Mouse (Mus musculus) left cerebral cortex, postnatal 36 days (tissue): ENCODE measurements at regions not wholly inside any gene's neighbourhood (a gene's known extent, or its start where the extent isn't known, plus 50 kb on each side); places are given as distances from the start of the nearest gene placed in this dataset.

ENCODE experiments used
- DNase-seq, 2 experiments: peaks; one replicate each; pipeline ENCODE4 v3.0.0; 2021 to 2022; ENCODE audit warnings: low spot score in 2 of 2, mixed read lengths in 1 of 2
- intact Hi-C: fragments of 180-260 bp; cut with DNase I; formaldehyde crosslinking; loops from one replicate; pipeline ENCODE4 v1.15.1; 2025

DNA sequence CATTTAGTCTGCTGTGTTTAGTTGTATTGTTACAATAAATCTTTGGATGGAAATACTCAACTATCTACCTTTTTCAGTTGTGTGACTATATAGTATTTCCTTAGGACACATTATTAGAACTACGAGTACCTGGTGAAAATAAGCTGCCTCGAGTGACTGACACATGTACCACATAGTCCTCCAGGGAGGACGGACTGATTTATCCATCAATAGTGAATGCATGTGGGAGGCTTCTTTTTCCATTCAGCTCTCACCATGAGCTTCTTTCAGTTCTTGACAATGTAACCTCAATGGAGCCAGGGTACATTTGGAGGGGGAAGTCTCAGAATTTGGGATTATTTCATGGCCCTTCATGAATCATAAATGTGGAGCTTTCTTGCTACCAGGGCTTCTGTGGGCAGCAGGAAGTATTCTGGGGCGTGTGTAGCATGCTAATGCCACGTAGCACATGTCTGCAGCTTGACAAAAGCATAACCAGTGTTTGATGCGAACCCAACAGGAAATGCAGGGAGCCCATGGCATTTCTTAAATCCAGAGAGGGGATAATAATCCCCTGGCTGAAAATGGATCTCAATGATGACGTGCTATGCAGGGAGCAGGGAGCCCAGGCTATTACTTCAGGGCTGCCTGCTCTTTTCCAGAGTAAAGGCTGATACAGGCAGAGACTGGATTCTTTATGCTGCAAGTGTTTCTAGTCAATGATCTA, 178.7 kb downstream of the Plk2 start:
- intact Hi-C loops, result no loop called here
- no peak for DNase-seq

DNA sequence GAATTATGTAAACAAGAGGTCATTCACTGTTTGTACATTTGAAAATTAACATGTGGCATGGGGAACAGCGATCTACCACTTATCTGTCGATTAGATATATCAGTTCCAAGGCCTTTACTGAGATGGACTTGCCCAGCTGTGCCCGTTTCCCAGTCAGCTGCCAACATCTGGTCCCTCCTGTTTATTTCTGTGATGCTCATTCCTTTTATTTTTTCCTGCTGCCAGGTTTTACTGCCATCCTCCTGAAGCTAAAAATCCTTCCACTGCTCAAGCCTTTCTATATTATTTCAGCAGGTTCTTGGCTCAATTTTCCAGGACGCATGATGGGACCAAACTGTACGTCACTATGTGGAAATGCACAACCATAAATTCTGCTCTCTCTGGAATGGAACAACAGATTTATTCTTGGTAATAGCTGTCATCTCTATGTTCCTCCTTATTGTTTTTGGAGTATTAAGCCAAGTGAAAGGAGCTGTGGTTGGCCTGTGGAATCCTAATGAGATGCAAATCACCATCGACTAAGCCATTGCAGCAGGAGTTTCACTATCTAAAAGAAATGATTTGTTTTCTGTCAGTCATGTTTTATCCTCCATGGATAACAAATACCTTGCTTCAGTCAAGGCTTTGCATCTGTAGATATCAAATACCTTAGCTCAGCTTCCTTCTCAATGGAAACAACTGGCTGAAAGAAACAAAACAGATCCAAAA, 180.1 kb downstream of the Plk2 start:
- DNase-seq, result no peak
- intact Hi-C loops, result no loop called here

DNA sequence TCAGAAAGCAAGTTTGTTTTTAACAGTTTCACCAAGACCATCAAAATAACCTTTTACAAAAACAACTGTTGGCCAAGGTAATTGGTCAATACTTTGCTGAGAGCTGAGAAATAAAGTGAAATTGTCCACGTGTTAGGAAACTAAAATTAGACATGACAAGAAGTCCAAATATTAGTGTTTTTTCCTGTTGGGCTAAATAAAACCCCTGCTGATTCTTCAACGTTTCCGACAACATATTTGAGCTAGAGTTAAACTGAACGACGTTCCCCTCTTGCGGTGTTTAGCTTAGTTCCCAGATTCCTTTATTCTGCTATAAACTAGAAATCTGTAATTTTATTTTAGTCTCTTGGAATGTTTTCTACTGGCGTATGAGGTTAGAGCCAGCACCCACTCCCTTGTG, 183.3 kb downstream of the Plk2 start:
- no peak for DNase-seq
- intact Hi-C loops, result no loop called here

DNA sequence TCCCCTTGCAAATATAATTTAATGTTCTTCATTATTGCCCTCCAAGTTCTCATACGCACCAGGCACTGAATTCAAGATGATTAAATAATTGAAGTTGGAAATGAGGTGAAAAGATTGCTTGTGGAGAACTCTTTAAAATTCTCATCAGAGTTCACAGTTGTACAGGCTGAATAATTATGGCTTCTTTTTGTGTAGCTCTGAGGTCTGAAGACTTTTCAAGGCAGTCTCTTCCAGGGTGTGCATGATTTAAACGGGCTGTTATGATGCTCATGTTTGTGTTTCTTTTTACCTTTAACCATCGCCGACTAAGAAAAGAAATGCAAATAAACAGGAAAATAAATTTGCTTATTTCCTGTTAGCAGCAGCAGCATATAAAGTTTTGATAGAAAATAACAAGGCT, 185.3 kb downstream of the Plk2 start:
- intact Hi-C loops, result no loop called here
- no peak for DNase-seq

DNA sequence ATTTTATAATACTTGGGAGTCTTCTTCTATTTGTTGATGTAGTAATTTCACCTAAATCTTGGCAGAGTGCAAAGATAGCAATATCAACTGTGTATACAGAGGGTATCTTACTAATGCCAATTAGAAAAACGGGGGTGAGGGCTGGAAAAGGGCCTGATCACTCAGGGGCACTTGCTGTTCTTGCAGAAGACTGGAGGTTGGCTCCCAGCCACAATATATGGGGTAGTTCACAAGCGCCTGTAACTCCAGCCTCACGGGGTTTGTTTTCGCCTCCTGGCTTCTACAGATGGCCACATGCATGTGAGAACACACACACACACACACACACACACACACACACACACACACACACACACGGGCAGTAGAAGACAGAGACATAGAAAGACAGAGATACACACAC, 185.7 kb downstream of the Plk2 start:
- no peak for DNase-seq
- intact Hi-C loops, result no loop called here

DNA sequence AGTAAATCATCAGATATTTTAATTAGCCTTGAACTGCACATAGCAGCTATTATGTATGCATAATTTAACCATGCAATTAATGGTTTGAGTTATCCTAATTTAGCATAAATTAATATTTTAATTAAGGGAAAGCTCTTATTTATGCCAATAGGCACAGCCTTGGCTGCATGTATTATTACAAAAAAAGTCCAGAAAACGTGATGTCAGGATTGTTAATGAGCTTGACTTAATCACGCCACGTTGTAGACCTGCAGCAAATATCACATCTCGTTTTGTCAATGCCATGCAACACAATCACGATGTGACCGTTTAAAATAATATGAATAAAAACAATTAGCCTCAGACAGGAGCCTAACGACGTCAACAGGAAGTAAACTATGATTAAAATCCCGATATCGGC, 189.9 kb downstream of the Plk2 start:
- intact Hi-C loops, result no loop called here
- no peak for DNase-seq

DNA sequence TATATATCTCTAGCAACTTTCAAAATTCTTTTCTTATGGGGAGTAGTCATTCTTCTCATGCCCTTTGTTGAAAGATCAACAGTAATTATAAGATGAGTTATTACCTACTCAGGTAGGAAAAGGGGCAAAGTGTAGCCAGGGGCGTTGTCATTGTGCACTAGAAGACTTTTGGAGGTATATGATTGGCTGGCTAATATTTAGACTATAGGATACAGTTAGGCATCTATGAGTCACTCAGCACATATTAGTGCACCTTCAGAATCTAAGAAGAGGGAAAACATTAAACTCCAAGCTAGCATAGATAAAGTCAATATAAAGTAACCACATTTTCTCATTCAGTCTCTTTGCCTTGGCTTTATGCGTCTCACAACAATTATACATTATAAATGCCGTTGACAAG, 199.8 kb downstream of the Plk2 start:
- DNase-seq, result no peak
- intact Hi-C loops, result no loop called here

DNA sequence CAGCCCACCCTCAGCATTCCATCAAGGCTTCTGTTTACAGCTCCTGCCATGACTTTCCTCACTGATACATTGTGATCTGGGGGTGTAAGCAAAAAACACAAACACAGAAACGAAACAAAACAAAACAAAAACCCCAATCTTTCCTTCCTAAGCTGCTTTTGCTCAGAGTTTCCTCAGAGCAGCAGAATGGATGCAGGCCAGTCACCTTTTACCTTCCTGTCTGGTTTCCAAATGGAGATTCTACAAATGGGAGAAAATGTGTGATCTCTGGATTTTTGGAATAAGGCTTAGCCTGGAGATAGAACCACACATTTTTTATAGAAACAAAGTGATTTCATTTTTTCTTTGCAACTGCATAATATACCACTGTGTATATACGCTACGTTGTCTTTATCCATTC, 204.8 kb downstream of the Plk2 start:
- no peak for DNase-seq
- intact Hi-C loops, result no loop called here

DNA sequence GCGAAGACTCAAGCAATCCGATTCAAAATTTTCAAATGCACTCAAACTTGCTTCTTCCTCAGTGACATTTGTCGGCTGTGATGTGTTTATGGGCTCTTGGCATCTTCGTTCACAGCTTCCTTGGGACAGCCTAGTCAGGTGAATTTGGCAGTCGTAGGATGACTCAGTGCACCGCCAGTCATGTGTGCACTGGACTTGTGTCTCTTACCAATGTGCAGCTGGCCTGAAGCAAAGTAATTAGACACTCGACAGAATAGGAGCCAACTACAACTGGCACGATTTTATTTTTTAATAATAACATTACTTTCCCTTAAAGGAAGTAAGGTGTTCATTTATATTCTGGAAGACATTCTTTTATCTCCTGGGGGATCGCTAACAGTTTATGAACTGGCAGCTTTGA, 205.5 kb downstream of the Plk2 start:
- intact Hi-C loops, result no loop called here
- no peak for DNase-seq

DNA sequence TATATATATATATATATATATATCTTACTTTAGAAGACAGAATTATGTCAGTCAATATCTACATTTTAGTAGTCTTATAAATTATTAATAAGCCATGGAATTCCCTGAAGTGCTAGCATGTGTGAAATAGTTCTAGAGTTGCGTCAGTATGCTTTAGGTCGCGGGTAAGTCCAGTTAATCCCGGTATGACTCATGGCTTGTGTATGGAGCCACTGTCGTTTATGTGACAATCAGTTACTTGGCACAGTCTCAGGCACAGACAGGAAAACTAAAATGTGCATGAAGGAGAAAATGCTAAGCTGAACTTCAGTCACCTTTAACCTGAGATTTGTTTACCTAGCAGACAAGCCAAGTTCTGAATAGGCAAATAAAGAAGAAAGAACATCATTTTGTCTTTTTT, 206.5 kb downstream of the Plk2 start:
- intact Hi-C loops, result no loop called here
- DNase-seq, result no peak

DNA sequence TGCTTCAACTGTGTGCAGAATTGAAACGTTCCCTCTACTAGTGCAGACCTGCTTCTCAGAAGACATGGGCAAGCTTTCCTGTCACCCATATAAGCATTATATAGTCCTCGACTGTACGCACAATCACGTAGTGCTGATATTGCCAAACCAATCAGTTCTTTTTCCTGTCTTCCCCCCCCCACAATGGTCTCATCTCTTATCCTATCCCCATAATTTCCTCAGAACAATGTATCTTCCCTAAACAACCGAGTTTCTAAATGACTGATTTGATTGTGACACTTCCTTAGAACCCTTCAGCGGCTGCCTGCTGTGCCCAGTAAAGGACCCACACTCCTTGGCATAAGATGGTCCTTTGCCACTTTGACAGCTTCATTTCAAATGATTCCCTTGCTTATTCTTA, 207.0 kb downstream of the Plk2 start:
- intact Hi-C loops, result no loop called here

DNA sequence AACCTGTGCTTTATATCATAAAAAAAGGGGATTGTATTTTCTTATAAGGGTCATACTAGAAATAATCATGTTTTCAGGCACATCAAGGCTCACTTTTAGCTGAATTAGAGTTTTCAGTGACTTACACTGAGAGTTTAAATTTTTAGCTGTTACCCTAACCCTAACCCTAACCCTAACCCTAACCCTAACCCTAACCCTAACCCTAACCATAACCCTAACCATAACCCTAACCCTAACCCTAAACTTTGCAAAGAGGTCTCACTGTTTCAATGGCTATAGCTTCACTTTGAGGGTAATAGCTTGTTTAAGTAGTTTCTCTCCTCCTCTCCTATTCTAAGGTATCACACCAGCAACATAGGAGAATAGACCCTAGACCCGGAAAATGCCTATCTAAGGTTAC, 208.0 kb downstream of the Plk2 start:
- no peak for DNase-seq
- intact Hi-C loops, result no loop called here

More for the DNA sequence above, 207.0 kb downstream of the Plk2 start:
- no peak for DNase-seq

DNA sequence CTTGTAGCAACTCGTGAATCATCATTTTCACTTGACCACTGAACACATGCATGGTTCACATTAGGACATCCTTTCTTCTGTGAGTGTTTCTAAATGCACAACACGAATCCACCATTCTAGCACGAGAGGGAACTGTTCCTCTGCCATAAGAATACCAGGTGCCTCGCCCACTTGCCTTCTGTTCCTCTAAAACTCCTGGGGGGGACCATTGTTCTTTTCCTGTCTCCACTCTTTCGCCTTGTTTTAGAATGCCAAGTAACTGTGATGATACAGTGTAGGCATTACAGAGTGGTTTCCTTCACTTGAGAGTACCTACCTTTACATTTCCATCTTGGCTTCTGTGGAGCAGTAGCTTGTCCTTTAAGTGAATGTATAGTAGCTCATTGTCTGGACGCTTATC, 224.2 kb downstream of the Plk2 start:
- peak; percentile 65 to 77 for DNase-seq
- intact Hi-C loops, result no loop called here

DNA sequence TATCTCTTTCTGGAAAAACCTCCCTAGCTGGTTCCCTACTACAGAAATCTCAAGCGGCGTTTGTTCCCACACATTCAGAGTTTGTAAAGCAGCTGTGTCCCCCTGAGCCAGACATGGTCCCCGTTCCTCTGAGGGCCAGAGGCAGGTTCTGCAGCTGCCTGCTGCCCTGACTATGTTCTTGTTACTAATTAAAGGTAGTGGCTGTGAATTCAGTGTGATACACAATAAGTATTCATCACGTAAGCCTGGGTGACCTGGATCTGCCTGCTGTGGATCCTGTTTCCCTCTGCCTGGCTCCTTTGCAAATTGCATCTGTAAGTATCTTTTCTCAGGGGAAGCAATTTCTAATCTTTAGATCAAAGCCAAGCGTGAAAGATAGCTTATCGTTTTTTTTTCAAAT, 232.3 kb downstream of the Plk2 start:
- intact Hi-C loops, result loop anchor here (2.0 to 10.0 kb wide), 7 partner anchors 70 to 610 kb away; partner anchors contain the start of gene Plk2
- DNase-seq, result peak; percentile 42 to 46

DNA sequence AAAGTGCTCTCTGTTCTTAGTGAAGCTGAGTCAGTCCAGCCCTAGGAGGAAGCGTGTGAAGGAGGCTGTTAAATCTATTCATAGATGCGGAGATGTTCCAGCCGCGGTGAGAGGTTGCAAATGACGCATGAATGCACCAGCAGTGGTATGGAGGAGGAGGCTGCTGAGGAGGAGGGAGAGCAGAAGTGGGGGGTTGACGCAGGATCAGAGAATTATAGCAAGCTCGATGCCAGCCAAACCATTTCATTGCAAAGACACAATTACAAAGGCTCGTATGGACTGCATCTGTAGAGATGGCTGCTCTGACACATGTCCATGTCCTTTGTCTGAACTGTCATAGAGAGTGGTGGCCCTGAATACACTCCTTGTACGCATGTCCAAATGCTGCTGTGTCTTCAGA, 232.9 kb downstream of the Plk2 start:
- intact Hi-C loops, result loop anchor here (2.0 to 10.0 kb wide), 7 partner anchors 70 to 610 kb away; partner anchors contain the start of gene Plk2
- DNase-seq, result peak; percentile 83 to 87

DNA sequence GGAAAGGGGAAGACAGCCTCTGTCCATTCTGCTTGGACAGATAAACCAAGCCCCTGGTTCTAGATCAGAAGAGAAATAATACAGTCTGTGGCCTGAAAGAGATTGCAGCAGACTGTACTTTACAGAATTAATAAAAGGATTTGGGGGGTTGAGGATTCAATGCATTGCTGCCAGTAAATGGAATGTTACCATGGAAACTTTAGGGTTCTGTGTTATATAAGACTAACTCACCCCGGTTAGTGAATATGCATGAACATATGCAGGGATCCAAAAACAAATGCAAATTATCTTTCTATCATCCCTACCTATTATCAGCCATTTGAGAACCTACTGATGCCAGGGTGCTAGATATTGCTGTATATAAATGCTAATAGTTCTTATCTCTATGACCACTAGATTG, 233.4 kb downstream of the Plk2 start:
- intact Hi-C loops, result loop anchor here (5.0 to 10.0 kb wide), 5 partner anchors 71 to 609 kb away; no protein-coding TSS in a partner anchor
- no peak for DNase-seq

DNA sequence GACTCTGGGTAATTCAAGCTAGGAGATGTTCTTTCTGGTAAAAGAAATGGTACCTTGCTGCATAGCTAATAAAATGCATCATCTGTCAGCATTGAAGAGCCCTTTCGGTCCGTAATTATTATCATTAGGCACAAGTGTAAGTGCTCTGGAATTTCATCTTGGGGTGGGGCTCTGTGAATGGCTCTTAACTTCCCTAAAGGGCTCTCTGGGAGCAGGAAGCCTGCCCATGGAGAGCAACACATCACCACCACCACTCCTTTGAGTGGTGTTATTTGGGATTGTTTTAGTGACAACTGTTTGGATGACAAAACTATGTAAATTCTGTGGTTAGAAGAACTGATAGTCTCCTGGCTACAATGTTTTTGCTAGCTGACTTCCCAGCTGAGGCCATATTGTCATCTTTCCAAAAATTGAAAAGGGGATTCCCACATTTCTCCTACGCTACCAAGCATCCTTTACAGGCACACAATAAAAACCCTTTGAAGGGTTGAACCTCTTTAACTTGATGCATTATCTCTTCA, 238.5 kb downstream of the Plk2 start:
- DNase-seq, result no peak
- intact Hi-C loops, result no loop called here

DNA sequence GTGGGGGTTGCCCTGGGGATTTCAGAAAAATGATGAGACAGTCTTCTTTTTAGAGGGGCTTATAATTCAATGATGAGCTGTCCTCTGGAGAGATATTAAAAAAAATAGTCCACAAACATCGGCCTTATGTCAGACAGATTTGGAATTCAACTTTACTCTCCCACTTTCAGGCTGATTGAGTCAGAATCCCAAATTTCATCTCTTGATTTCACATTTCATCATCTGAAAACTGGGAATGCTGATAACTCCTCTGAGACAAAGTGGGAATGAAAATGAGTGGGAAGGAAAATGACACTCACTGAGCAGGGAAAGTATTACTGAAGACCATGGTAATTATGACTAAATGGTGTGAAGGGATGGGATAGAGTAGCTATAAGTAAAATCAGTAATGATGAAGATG, 239.1 kb downstream of the Plk2 start:
- DNase-seq, result no peak
- intact Hi-C loops, result no loop called here

DNA sequence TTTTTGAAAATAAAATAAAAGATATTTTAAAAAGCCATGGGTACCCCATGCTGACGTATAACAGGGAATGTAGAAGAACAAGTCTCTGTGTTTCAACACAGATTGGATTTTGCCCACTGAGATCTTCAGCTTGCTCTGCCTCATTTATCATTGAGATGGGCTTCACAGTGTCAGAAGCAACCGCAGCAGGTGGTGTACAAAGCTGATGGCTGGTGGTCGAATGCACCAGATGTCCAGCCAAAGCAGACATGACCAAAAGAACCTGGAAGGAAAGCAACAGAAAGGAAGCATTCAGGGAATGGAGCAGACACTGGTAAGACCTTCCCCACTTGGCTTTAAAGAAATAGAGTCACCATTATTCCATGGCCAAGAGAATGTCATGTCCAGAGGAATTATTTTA, 247.9 kb downstream of the Plk2 start:
- DNase-seq, result no peak
- intact Hi-C loops, result no loop called here

DNA sequence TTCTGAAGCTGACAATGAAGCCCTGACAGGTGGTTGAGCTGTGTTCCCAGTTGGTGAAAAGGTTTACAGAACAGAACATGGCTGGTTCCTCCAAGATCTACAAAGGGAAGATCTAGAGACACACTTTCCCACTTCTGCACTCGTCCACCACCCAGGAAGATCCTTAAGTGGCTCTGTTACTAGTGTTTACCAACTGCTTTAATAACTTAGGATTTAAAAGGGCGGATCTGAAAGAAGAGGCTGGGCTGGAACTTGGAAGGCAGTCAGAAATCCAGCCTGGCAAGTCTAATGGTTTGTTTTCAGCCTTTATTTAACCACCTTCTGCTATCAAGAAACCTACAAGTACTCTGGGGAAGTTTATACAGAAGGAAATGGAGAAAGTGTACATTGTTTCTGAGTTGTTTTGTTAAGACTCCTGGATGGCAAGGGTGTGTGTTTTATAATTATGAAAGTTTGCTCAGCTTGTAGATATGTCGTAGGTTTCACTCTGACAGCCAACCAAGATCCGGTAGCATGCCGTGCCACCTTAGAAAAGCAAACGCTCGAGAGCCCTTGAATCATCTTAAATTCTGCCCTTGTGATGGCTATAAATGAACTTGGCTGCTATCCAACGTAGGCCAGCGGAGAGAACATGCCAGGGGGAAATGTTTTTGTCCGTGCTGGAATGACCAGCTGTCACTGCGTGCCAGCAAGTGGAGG, 248.5 kb downstream of the Plk2 start:
- intact Hi-C loops, result no loop called here
- DNase-seq, result no peak

DNA sequence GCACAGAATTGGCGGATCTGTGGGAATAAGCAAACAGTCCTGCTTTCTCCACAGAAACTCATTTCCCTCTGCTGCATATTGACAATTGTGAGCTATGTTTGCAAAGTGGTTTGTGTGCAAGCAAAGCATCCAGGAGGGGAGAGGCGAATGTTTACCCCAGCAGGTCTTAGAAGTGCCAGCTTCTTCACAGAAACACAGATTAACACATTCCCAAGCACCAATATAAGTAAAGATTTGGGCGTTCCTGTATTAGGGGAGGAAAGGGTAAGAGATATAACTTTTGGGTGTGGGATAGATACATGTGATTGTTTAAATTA, 249.0 kb downstream of the Plk2 start:
- intact Hi-C loops, result no loop called here
- DNase-seq, result peak in 1 of 2 experiments; percentile 29
